Mouse (Mus musculus) cerebellum, postnatal 36 days (tissue): Measurements from ENCODE around the gene Anapc11.
"Not testable (repeated sequence)": the region's sequence is repeated elsewhere in the genome, so short reads cannot be mapped to it uniquely, and the experiment has no call there.

Source experiments
- DNase-seq, 2 experiments: peaks; one replicate each; pipeline ENCODE4 v3.0.0; 2021 to 2022; ENCODE audit warnings: mixed read lengths in 2 of 2

Anapc11 gene

GRCm38 (mm10) chr11:120598283-120598989 lies at the start of gene Anapc11, which contains the start of gene Alyref:
TSS of gene Anapc11 (plus strand) at chr11:120598421.
TSS of gene Alyref (minus strand) at chr11:120598365.
- DNase-seq, result peak; percentile 89 to 93

- no peak for DNase-seq
Measured at GRCm38 (mm10) chr11:120548786-120549167, 49.4 kb upstream of the Anapc11 start.

- DNase-seq, result peak; percentile 93 to 96
Measured at GRCm38 (mm10) chr11:120549168-120549945, 48.9 kb upstream of the Anapc11 start, which contains the start of gene Mcrip1. TSS of gene Mcrip1 (minus strand) at chr11:120549727.

GRCm38 (mm10) chr11:120549986-120550809 lies 48.0 kb upstream of the Anapc11 start:
- DNase-seq, result no peak

- DNase-seq, result no peak
Measured at GRCm38 (mm10) chr11:120550810-120551440, 47.3 kb upstream of the Anapc11 start, which contains the start of gene Ppp1r27. TSS of gene Ppp1r27 (minus strand) at chr11:120551132.

- DNase-seq, result no peak
Measured at GRCm38 (mm10) chr11:120552736-120553135, 45.5 kb upstream of the Anapc11 start.

- no peak for DNase-seq
Measured at GRCm38 (mm10) chr11:120554834-120555233, 43.4 kb upstream of the Anapc11 start.

GRCm38 (mm10) chr11:120555260-120555659 lies 43.0 kb upstream of the Anapc11 start:
- no peak for DNase-seq

GRCm38 (mm10) chr11:120558843-120559242 lies 39.4 kb upstream of the Anapc11 start:
- DNase-seq, result not testable (repeated sequence)

- no peak for DNase-seq
Measured at GRCm38 (mm10) chr11:120560952-120561728, 37.1 kb upstream of the Anapc11 start.

- DNase-seq, result no peak
Measured at GRCm38 (mm10) chr11:120562949-120563348, 35.3 kb upstream of the Anapc11 start.

- DNase-seq, result no peak
Measured at GRCm38 (mm10) chr11:120565114-120565513, 33.1 kb upstream of the Anapc11 start.

- no peak for DNase-seq
Measured at GRCm38 (mm10) chr11:120568324-120568723, 29.9 kb upstream of the Anapc11 start.

- DNase-seq, result no peak
Measured at GRCm38 (mm10) chr11:120571122-120571521, 27.1 kb upstream of the Anapc11 start.

GRCm38 (mm10) chr11:120571754-120572416 lies 26.3 kb upstream of the Anapc11 start:
- DNase-seq, result no peak

- no peak for DNase-seq
Measured at GRCm38 (mm10) chr11:120572417-120572751, 25.8 kb upstream of the Anapc11 start.

GRCm38 (mm10) chr11:120572752-120573584 lies 25.3 kb upstream of the Anapc11 start, which contains the start of gene P4hb:
TSS of gene P4hb (minus strand) at chr11:120573253.
- peak; percentile 99 to 100 for DNase-seq

- no peak for DNase-seq
Measured at GRCm38 (mm10) chr11:120573585-120574277, 24.5 kb upstream of the Anapc11 start.

- DNase-seq, result no peak
Measured at GRCm38 (mm10) chr11:120574278-120574600, 24.0 kb upstream of the Anapc11 start.

GRCm38 (mm10) chr11:120575046-120575445 lies 23.2 kb upstream of the Anapc11 start:
- no peak for DNase-seq
